Mouse (Mus musculus) MN1 (cell line): Measurements from ENCODE around the gene Chat.

Experiments
- DNase-seq: peaks from one replicate; pipeline ENCODE4 v3.0.0-alpha.2; 2016; ENCODE audit warnings: low spot score

The Chat gene

DNA sequence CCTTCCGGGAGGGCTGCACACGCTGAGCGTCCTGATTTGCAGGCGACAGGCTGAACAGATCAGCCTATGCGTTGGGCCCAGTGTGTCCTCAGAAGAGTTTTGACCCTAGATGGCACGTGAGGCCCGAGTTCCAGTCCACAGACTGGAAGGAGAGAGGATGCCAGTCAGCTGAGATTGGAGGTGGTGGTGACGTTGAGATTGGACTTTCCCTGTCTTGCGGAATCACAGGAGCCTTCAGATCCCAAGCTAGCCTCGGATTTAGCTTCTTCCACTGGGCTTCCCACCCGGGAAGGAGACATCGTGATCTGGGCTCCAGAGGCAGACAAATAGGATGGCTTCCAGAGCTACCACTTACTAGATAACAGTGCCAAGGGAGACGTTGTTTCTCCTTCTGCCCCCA lies at the start of gene Chat:
Gene Chat, minus strand, starts transcription at position 101 of the 400 bp plus-strand sequence.
- DNase-seq, result no peak

- DNase-seq, result peak; percentile 96
These were observed 47.7 kb upstream of the Chat start, which contains the start of gene Ercc6 for GRCm38 (mm10) chr14:32513336-32514032. Gene Ercc6 (plus strand): TSS chr14:32513521.

DNA sequence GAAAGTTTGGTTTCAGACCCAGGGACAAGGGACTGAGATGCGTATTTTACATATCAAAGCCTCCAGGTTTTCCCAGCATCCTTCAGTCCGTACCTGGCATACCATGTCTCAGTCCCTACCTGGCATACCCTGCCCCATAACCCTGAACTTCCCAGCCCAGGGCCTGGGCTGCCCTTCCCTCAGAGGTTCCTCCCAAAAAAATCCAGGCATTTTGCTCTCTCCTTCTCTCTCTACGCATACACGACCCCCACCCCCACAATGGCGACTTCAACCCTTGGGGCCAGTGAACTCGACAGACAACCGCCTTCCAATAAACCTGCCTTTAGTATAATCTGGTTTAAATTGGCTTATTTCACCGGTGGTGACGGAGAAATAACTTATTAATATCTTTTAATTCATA lies 47.1 kb upstream of the Chat start:
- DNase-seq, result no peak

- DNase-seq, result no peak
These were observed 43.7 kb upstream of the Chat start for GRCm38 (mm10) chr14:32509443-32509961.

DNA sequence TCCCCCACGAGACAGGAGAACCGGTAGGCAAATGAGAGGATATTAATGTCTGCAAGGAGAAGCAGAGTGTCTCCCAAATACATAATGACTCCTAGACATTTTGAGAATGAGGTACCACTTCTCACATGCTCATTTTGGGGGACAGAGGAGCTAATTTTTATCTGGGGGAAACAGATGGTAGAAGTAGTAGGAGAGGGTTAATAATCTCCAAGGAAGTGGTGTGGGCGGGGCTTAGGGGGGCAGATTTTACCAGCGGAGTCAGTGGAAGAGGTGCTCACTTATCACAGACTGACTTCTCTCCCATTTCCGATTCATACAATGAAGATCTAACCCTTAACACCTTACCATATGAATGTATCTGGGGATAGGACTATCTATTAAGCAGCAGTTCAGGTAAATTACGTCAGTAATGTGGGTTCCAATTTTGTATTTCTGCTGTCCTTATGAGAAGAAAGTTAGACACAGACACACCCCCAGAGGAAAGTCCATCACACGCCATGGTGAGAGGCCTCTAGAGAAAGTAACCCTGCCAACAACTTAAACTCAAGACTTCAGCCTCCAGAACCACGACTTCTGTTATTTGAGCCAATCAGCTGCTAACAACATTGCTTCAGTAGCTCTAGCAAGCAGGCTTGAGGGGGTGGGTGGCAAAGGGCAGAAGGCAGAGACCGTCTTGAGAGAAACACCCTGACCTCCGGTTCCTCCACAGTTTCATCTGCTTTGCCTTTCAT lies 42.5 kb upstream of the Chat start:
- DNase-seq, result no peak

DNA sequence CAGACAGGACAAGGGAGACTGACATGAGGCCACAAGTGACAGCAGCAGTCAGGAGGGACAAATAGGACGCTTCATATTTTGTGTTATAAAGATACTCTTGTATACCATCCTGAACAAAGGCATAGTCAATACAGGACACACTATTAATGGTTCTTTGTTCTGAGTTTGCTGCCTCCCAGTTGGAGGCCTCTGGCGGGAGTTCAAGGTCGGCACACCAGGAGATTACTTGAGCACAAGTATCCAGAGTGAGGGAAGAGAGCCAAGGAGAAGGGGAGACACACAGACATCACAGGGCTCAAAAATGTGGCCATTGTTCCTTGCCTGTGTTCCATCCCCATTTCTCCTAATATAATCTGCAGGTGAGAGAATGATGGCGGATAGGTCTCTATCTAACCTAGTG lies 41.4 kb upstream of the Chat start:
- no peak for DNase-seq

DNA sequence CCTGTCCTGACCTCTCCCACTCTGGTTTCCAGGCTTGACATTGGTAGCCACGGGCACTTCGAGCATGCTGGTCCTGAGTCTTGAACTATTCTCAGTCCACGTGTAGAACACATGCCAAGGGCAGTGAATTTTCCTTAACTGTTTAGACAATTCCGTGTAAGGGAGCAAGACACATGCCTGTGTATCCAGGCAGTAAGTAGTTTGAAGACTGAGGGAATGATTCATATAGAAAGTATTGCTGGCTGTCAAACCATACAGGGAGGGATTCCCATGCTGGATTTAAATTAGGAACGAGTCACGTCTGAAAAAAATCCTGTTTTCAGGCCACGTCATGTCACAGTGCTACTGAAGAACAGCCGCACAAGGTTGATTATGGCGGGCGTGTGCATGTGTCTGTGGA lies 40.5 kb upstream of the Chat start:
- DNase-seq, result no peak

DNA sequence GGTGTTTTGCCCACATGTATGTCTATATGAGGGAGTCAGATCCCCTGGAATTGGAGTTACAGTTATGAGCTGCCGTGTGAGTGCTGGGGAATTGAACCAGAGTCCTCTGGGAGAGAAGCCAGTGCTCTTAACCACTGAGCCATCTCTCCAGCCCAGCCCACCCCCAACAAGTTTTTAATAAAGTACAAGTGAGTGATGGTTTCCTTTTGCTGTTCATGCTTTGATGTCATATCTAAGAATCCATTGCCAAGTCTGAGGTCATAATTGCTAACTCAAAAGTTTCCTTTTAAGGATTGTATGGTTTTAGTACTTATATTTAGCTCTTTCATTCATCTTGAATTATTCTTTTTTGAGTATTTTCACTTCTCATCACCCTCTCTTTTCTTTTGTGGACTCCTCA lies 38.1 kb upstream of the Chat start:
- DNase-seq, result no peak

DNA sequence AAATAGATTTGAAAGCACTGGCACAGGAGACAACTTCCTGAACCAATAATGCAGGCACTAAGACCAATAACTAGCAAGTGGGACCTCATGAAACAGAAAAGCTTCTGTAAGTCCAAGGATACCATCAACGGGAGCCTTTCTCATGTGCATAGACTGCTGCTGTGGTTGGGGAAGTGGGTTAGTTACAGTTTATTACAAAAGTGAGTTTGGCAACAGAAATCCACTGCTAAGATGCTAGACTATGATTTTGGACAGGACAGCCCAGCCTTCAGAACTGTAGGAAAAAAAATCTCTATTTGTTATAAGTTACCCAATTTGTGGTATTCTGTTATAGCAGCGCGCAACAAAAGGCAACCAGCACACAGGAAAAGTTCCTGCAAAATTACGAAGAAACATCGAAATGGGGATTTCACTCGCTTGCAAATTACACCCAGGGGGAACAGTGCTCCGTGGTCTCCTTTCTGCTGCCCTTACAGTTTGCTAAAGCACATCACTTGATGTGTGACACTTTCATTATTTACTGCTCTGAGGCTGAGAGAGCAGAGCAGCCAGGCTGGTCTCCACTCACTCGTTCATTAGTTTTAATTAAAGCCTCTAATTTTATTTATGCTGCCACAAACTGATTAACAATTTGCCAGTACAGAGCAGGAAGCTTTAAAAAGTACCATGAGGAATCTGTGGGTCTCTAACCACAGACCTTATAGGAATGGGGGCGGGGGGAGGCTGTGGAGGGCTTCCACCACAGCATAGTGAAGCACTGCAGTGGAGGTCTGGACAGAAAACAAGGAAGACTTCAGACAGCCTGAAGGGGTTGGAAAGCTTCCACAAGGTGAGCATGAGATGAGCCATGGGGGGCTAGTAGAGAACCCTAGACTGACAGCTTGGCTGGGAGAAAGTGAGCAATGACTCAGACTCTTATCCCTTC lies 37.2 kb upstream of the Chat start:
- no peak for DNase-seq

- no peak for DNase-seq
These were observed 35.5 kb upstream of the Chat start for GRCm38 (mm10) chr14:32501303-32501702.

DNA sequence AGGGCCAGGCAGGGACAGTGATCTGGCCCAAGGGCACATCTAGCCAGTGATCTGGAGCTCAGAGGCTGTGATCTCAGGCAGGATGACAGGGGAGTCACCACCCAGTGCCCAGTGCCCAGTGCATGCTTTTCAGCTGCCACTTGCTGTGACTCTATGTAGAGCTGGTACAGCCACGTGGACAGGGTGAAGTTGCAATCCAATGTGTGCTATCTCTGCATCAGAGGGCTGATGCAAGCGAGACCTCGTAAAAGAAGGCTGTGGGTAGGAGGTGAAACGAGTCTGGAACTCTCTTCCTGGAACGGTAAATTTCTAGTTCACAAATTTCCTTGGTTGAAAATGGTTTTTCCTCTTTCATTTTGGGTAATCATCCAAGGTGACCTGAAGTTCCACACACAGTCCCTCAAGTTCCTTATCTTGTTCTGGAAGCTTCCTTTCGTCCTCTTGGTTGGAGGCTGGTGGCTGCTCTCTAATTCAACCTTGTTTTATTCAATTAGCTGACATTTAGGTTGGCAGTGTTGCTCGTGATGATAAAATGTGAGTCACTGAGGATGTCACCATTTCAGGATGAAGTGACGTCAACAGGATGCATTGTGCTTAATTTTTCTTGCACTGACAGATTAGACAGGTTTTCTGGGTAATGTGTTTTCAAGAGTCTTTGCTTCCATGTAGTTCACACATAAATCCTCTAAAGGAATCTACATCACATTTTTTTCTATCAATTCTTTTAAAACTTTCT lies 30.5 kb upstream of the Chat start:
- DNase-seq, result peak; percentile 58

GRCm38 (mm10) chr14:32492521-32492920 lies 26.7 kb upstream of the Chat start:
- peak; percentile 76 for DNase-seq

DNA sequence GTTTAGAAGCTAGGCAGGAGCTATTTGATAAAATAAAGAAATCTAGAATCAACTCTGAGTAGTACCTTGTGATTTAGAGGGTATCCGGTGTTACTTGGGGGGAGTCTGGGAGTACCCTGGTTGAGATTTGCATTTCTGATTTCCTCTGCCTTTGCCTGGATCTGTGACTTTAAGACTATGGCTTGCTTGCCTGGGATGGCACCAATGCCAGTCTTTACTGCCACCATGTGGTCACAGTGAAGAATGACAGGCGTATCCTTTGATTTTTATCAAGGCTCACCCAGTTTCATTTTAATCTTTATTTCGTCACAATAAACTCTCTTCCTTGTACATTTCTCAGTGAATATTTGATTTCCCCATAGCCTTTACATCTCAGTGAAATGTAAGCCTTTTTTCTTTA lies 16.3 kb upstream of the Chat start:
- DNase-seq, result peak; percentile 74

- no peak for DNase-seq
These were observed 11.8 kb upstream of the Chat start for GRCm38 (mm10) chr14:32477581-32477980.

DNA sequence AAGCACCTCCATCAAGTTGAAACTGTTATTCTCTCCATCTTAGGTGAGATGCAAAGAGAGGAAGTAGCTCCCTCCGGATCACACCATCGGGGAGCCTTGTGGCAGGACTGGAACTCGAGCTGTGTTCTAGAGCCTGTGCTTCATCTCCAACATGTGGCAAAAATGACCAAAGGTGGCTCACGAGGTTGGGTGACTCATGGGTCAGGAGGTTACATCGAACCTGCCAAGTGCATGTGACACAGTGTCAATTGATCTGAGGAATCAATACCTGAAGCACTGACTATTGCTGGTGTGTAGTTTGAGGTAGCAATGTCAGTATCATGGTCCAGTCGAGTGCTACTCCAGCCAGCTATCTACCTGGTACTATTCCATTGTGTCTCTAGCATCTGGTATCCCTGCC lies 10.8 kb upstream of the Chat start:
- DNase-seq, result no peak

- peak; percentile 86 for DNase-seq
These were observed 7.2 kb upstream of the Chat start for GRCm38 (mm10) chr14:32472996-32473395.

DNA sequence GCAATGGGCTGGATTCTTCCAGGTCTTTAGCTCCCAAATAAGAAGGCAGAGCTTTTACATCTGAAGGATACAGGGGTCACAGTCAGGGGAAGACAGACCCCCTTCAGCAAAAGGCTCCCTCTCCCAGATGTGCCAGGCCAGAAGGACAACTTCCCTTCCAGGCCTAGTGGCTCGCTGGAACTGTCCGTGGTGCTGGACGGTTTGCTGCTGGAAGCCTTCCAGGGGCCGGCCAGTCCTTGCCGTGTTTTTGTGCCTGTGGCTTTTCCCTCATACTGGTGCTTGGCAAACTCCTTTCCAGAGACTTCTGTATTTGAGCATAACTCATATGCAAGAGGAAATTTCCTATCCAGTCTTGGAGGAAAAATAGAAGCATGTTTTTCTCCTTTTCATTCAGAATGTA lies 1.8 kb upstream of the Chat start:
- DNase-seq, result peak; percentile 53

DNA sequence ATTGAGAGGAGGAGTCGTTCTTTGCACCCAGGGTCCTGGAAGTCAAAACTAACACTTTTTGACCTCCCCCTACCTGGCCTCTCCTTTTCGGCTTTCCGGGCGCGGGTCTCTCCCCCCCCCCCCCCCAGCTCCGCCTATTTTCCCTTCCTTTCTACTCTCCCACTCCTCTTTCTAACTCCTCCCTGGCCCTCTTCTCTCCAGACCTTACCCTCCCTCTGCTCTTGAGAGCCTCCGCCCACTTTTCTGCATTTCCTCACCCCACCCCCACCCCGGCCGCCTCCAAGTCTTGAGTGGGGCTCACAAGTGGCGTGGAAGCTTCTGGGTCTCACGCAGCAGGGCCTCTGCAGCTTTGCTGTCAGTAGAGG lies 301 bp downstream of the Chat start:
- DNase-seq, result peak; percentile 38

DNA sequence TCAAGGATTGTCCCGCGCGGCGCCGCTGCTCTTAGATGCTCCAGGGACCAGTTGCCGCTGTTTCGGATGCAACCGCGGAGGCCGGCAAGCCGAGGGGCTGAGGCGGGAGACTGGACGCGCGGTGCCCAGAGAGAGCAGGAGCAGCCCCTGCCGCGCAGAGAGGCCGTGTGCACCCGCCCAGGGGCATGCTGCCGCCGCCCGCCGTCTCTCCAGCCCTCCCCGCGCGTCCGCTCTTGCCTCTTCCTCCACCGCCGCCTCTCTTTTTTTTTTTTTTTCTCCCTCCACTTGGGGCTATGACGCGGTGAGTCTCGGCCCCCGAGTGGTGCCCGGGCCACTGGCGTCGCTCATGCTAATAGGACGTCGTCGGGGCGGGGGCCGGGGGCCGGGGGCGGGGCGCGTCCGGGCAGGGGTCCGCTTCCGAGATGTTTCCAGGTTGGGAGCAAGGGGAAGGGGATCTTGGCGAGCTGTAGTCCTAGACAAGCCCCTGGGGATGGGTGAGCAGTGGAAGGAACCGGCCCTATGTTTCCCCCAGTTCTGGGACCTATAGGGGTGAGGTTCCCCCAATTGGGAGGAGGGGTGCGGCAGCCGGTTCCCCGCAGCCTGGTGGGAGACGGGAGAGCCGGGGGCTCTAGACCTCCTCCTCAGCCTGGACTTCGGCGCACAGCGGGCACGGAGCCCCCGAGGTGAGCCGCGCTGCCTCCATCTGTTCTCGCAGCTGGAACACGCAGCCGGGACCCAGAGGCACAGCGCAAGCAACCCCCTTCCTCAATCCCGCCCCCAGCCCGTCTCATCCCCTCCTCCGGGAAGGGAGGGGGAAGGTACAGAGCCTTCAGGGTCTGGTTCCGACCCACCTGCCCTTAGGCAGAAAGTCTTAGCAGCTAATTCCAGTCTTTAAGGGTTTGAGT lies 936 bp downstream of the Chat start, which contains the start of gene Slc18a3:
Gene Slc18a3, minus strand, starts transcription at position 250 of the 905 bp plus-strand sequence.
- peak; percentile 76 for DNase-seq

DNA sequence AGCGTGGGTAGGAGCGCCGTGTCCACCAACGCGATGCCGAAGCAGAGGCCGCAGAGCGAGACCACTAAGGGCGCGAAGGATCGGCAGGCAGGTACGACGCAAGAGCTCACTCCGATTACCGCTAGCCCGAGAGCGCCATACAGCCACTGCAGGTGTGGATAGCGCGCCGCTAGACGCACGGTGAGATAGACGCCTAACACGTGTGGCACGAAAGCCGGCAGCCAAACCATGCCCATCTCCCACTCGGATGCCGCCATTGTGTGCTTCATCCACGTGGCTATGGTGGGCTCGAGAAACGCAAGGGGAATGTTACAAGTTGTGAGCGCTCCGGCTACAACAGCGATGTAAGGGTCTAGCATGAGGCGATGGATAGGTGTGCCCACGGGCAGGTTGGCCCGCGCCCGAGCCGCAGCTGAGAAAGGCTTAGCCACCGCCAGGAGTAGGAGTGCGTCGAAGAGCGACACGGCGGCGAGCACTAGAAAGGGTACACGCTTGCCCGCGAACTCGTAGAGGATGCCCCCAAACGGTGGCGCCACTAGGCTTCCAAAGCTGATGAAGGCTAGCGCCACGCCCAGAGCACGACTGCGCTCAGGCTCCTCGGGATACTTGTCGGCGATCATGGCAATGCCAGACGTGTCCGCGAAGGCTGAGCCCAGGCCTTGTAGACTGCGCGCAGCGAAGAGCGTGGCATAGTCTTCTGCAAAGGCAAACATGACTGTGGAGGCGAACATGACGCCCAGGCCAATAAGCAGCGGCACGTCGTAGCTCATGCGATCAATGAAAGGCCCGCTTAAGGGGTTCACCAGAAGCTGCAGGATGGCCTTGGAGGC lies 2.4 kb downstream of the Chat start:
- no peak for DNase-seq
